Mouse (Mus musculus): Measurements from ENCODE around the gene Sike1. TPM values are rescaled to one million over a fixed set of nuclear protein-coding genes. Genes with fewer than 3 reads are reported as not detected.

Gene Sike1
- 27.5 TPM for polyA plus RNA-seq (2014; fragmentation: Illumina TruSeq; extraction: RNeasy Lipid Tissue Mini Kit (QIAGEN cat#74804); ENCODE audit: low read depth, low replicate concordance)

DNA sequence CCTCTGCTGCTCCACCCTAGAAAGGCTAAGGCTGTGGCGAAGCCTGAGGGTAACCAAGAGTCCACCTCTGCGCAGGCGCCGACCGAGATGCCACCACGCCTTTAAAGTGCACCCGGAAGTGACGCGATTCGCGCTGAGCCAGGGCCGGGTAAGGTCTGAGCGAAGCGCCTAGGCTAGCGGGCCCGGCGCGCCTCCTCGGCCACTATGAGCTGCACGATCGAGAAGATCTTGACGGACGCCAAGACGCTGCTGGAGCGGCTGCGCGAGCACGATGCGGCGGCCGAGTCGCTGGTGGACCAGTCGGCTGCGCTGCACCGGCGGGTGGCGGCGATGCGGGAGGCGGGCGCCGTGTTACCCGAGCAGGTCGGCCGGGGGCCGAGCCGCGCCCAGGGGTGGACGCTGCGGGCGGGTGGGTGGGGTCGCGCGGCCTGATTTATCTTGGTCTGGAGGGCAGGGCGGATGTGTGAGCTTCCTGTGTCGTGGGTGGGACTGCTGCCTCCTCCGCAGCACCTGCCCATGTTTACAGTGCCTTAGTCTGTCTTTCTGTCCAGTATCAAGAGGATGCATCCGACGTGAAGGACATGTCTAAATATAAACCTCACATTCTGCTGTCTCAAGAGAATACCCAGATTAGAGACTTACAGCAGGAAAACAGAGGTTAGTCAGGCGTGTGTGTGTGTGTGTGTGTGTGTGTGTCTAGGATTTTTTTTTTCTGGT, at the start of gene Sike1:
Gene Sike1, plus strand, starts transcription at position 104 of the 717 bp plus-strand sequence.

DNA sequence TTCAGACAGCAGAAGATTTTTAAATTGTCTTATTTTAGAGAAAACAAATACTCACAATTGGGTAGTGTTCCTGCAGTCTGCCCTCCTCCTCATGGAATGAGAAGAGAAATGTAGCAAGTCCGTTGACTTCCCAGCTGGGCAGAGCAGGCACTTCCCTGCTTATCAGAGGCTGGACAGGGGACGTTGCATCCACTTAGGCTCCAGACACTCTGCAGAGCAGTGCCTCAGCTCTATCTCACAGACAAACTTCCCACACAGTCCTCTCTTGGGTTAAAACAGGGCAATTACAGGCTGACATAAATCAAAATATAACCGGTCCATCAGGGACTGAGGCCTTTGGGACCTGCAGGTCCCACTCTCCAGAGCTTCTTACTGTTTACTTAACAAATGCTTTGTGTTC, 31.5 kb upstream of the Sike1 start, which contains the start of gene Nr1h5:
Gene Nr1h5, minus strand, starts transcription at position 101 of the 400 bp plus-strand sequence.

DNA sequence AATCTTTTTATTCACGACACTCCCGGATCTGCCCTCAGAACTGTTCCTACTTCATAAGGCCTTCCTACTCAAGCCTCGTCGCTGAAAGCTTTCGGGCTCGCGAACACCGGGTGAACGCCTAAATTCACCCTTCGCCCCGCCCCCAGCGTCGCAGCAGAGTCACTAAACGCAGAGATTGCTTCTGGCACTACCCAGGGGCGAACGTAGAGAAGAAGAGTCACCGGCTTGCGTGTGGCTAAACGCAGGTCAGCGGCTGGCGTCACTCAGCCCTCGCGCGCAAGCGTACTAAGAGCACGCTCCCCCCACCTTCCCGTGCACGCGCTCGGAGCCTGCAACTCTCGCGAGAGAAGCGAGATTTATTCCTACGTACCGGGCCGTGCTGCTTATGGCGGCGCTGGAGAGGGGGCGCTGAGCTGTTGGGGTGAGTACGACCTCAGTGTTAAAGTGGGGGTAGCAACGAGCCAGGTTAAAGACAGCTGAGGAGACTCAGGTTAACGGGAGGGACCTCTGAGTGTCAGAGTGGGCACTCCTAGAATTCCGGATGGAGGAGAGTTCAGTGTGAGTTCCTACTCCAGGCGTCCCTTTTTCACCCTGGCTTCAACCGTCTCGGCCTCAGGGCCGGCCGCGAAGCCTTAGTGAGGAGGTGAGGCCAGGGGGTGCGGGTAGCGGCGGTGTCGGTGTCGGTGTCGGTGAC, 24.9 kb downstream of the Sike1 start, which contains the start of gene Csde1:
Gene Csde1, plus strand, starts transcription at position 178 of the 694 bp plus-strand sequence.

Other genes with a start within 250 kb of the Sike1 start
- gene Tshb, start 213.0 kb upstream of the Sike1 start, polyA plus RNA-seq (2014; fragmentation: Illumina TruSeq; extraction: RNeasy Lipid Tissue Mini Kit (QIAGEN cat#74804); ENCODE audit: low read depth, low replicate concordance), result 2.1 TPM
- gene Sycp1, start 59.6 kb upstream of the Sike1 start, polyA plus RNA-seq (2014; fragmentation: Illumina TruSeq; extraction: RNeasy Lipid Tissue Mini Kit (QIAGEN cat#74804); ENCODE audit: low read depth, low replicate concordance), result 668 TPM
- gene Nr1h5, start 31.6 kb upstream of the Sike1 start, polyA plus RNA-seq (2014; fragmentation: Illumina TruSeq; extraction: RNeasy Lipid Tissue Mini Kit (QIAGEN cat#74804); ENCODE audit: low read depth, low replicate concordance), result 2.6 TPM
- gene Csde1, start 24.7 kb downstream of the Sike1 start, polyA plus RNA-seq (2014; fragmentation: Illumina TruSeq; extraction: RNeasy Lipid Tissue Mini Kit (QIAGEN cat#74804); ENCODE audit: low read depth, low replicate concordance), result 1,316 TPM
- gene Nras, start 62.6 kb downstream of the Sike1 start, polyA plus RNA-seq (2014; fragmentation: Illumina TruSeq; extraction: RNeasy Lipid Tissue Mini Kit (QIAGEN cat#74804); ENCODE audit: low read depth, low replicate concordance), result 126 TPM
- gene Ampd1, start 78.3 kb downstream of the Sike1 start, polyA plus RNA-seq (2014; fragmentation: Illumina TruSeq; extraction: RNeasy Lipid Tissue Mini Kit (QIAGEN cat#74804); ENCODE audit: low read depth, low replicate concordance), result 1.5 TPM
- gene Dennd2c, start 106.9 kb downstream of the Sike1 start, polyA plus RNA-seq (2014; fragmentation: Illumina TruSeq; extraction: RNeasy Lipid Tissue Mini Kit (QIAGEN cat#74804); ENCODE audit: low read depth, low replicate concordance), result 3.5 TPM
- gene Bcas2, start 175.9 kb downstream of the Sike1 start, polyA plus RNA-seq (2014; fragmentation: Illumina TruSeq; extraction: RNeasy Lipid Tissue Mini Kit (QIAGEN cat#74804); ENCODE audit: low read depth, low replicate concordance), result 258 TPM

Measured in testis, adult 10 weeks (tissue).